Mouse (Mus musculus) kidney, postnatal 36 days (tissue): ENCODE measurements around the gene Rtkn2.

Experiments used
- DNase-seq, 2 experiments: peaks; one replicate each; pipeline ENCODE4 v3.0.0; 2021 to 2022; ENCODE audit warnings: mixed read lengths in 2 of 2

Rtkn2 gene

GRCm38 (mm10) chr10:68043973-68044372, 64.6 kb downstream of the Rtkn2 start:
- no peak for DNase-seq

GRCm38 (mm10) chr10:68044864-68045263, 65.5 kb downstream of the Rtkn2 start:
- no peak for DNase-seq

- DNase-seq: no peak
These were observed 69.4 kb downstream of the Rtkn2 start for GRCm38 (mm10) chr10:68048641-68049305.

GRCm38 (mm10) chr10:68050882-68051281, 71.5 kb downstream of the Rtkn2 start:
- no peak for DNase-seq

GRCm38 (mm10) chr10:68051316-68051933, 72.1 kb downstream of the Rtkn2 start:
- DNase-seq: no peak

- DNase-seq: no peak
These were observed 72.9 kb downstream of the Rtkn2 start for GRCm38 (mm10) chr10:68052307-68052706.

- DNase-seq: no peak
These were observed 74.8 kb downstream of the Rtkn2 start for GRCm38 (mm10) chr10:68054131-68054530.

GRCm38 (mm10) chr10:68054706-68055105, 75.3 kb downstream of the Rtkn2 start:
- DNase-seq: no peak

GRCm38 (mm10) chr10:68057841-68058240, 78.5 kb downstream of the Rtkn2 start:
- no peak for DNase-seq

- no peak for DNase-seq
These were observed 79.0 kb downstream of the Rtkn2 start for GRCm38 (mm10) chr10:68058378-68058777.

- DNase-seq: peak; percentile 6 to 24
These were observed 81.3 kb downstream of the Rtkn2 start for GRCm38 (mm10) chr10:68060590-68061248.

- DNase-seq: no peak
These were observed 81.9 kb downstream of the Rtkn2 start for GRCm38 (mm10) chr10:68061249-68061615.

- DNase-seq: no peak
These were observed 84.6 kb downstream of the Rtkn2 start for GRCm38 (mm10) chr10:68063806-68064545.

- no peak for DNase-seq
These were observed 85.2 kb downstream of the Rtkn2 start for GRCm38 (mm10) chr10:68064571-68064970.

GRCm38 (mm10) chr10:68066173-68066572, 86.8 kb downstream of the Rtkn2 start:
- no peak for DNase-seq

GRCm38 (mm10) chr10:68067961-68068360, 88.6 kb downstream of the Rtkn2 start:
- no peak for DNase-seq

GRCm38 (mm10) chr10:68068426-68068825, 89.1 kb downstream of the Rtkn2 start:
- no peak for DNase-seq

GRCm38 (mm10) chr10:68071041-68071440, 91.7 kb downstream of the Rtkn2 start:
- no peak for DNase-seq

- no peak for DNase-seq
These were observed 93.3 kb downstream of the Rtkn2 start for GRCm38 (mm10) chr10:68072626-68073025.

GRCm38 (mm10) chr10:68074291-68074690, 94.9 kb downstream of the Rtkn2 start:
- DNase-seq: no peak

- no peak for DNase-seq
These were observed 95.8 kb downstream of the Rtkn2 start for GRCm38 (mm10) chr10:68075181-68075580.

- no peak for DNase-seq
These were observed 99.3 kb downstream of the Rtkn2 start for GRCm38 (mm10) chr10:68078708-68079107.

GRCm38 (mm10) chr10:68079910-68080670, 100.7 kb downstream of the Rtkn2 start:
- no peak for DNase-seq
